Mouse (Mus musculus) cerebellum, postnatal 4 days (tissue): ENCODE measurements at regions not wholly inside any gene's neighbourhood (a gene's known extent, or its start where the extent isn't known, plus 50 kb on each side); places are given as distances from the start of the nearest gene placed in this dataset.
A peak's percentile ranks its signal among the peaks of the same experiment; 100 is the strongest.

Source experiments
- DNase-seq, 2 experiments: peaks; one replicate each; pipeline ENCODE4 v3.0.0; 2022; ENCODE audit warnings: low spot score in 2 of 2, mixed read lengths in 1 of 2

GRCm38 (mm10) chr5:126954189-126954588 lies 287.4 kb upstream of the Tmem132c start:
- DNase-seq: no peak

- no peak for DNase-seq
These were observed 287.0 kb upstream of the Tmem132c start for GRCm38 (mm10) chr5:126954634-126955033.

- no peak for DNase-seq
These were observed 277.0 kb upstream of the Tmem132c start for GRCm38 (mm10) chr5:126964577-126964976.

DNA sequence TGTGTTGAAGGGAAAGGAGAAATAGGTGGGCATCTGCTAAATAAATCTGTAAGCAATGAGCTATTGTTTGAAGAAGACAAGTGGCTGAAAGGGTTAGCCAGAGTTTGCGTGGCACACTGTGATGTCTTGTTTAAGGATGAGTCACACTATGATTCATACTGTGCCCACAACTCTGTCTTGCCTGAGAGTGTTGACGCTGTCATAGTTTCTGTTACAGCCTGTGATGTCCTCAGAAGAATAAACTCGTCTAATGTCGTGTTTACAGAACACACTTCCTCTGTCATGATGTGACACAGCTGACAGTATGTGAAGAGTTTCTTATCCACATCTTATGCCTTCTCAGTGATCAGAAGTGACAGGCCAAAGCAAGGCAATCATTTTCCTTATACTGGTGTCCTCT lies 274.5 kb upstream of the Tmem132c start:
- DNase-seq: no peak

- no peak for DNase-seq
These were observed 272.2 kb upstream of the Tmem132c start for GRCm38 (mm10) chr5:126969373-126969772.

DNA sequence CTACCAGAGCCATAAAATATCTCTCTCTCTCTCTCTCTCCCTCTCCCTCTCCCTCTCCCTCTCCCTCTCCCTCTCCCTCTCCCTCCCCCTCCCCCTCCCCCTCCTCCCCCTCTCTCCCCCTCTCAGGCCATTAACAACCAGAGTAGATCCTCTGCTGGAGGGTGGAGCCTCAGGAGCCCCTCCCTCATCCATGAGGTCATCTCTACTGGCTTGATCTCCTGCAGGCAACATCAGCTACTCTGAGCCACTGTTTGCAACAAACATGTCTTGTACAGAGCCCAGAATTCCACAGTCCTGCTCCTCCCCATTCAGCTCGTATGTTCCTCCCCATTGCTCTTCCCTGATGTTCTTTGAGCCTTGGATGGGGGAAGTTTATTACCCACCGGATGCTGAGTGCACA lies 270.3 kb upstream of the Tmem132c start:
- DNase-seq: no peak

DNA sequence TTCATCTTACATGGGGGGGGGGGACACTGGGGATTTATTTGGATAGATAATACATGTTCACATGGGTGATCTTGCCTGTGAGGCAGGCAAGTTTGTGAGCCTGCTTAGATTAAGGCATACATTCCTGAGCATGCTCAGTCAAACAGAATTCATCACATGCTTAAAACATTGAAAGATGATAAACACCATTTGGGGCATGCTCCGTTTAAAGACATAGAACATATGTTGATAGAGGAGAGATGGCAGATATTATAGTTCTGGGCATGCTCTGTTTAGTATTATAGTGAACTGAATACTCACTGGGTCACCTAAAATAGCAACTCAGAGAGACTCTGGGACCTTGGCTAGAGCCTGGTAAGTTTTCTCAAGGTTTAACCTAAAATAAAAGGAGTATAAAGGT lies 269.6 kb upstream of the Tmem132c start:
- no peak for DNase-seq

DNA sequence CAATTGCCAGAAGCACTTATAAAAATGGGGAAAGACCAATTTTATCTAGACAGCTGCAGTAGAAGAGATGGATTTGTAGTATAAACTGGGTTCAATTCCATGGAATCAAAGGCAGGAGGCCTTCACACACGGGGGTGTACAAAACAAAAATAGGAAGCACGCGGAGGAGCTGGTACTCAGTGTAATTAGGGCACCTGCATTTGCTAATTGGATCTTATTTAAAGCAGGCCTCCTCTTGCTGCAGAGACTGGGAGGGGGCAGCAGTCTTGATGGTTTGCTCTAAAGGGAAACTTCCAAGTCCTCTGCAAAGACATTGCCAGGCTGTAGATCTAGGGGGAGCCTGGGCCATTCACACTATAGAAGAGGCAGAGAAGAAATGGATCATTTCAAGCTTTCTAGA lies 268.2 kb upstream of the Tmem132c start:
- DNase-seq: no peak

DNA sequence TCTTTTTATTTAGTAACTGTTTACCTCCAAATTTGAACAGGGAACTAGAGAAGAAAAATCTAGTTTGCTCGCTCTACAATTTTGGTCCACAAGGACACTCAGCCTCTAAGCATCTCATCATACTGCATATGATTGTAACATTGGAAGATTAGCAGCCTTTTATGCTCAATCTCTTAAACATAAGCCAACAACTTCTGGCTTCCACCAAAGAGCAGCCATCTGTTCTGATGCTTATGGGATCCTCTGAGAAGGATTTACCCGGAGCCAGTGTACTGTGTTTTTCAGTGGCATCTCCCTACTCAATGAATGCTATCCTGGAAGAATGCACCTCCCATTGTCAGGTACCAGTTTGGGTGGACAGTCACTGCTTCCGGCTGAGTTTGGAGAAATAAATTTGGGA lies 267.0 kb upstream of the Tmem132c start:
- DNase-seq: no peak

DNA sequence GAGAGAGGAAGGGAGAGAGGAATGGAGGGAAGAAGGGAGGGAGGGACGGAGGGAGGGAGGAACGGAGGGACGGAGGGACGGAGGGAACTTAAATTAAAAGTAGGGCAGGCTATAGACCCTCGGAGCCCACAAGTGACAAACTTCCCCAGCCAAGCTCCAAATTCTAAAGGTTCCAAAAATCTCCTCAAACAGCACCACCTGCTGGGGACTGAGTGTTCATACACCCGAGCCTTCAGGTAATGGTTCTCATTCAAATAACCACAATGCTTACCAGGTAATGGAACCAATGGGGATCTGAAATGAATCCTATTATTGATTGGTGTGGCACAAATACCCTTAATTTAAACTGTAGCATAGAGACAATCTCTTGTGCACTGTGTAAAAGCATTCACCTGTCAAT lies 246.0 kb upstream of the Tmem132c start:
- no peak for DNase-seq

- DNase-seq: no peak
These were observed 227.4 kb upstream of the Tmem132c start for GRCm38 (mm10) chr5:127014166-127014565.

- DNase-seq: peak in 1 of 2 experiments; percentile 6
These were observed 225.0 kb upstream of the Tmem132c start for GRCm38 (mm10) chr5:127016467-127017060.

- no peak for DNase-seq
These were observed 223.6 kb upstream of the Tmem132c start for GRCm38 (mm10) chr5:127017971-127018370.

DNA sequence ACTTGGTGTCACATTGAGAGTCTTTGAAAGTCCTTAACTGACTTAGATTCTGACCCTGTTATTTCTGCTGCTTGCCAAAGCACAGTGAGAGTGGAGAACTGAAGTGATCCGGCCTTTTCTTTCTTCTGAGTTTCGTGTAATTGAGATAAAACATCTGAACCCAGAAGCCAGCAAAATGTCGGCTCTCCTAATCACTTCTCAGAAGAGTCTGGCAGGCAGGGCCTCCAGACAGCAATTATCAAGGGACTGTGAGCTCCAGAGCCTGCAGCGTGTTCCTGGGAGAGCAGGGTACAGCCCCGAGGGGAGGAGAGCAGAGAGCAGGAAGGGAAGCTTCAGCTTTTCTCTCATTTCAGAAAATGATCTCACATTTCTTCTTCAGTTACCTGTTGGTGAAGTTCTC lies 205.1 kb upstream of the Tmem132c start:
- no peak for DNase-seq

DNA sequence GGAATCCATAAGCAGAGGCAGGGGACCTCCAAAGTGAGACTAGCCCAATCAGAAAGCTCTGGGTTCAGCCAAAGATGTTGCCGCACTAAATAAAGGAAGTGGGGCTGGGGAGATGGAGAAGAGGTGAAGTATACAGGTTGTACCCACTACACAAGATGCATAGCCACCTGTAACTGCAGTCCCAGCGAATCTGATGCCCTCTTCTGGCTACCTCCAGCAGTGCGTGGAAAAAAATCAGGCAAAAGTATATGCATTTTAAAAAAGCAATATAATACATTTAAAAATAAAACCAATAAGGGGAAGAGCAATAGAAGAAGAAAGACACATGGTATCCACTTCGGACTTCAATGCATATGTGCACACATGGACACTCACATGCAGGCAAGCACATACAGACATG lies 183.8 kb upstream of the Tmem132c start:
- no peak for DNase-seq

GRCm38 (mm10) chr5:127074327-127074726 lies 167.3 kb upstream of the Tmem132c start:
- no peak for DNase-seq
